Mouse (Mus musculus) liver, adult (tissue): ENCODE data around the gene Hacd3.

Experiments used
- GATA4 ChIP-seq: IDR thresholded peaks from 2 replicates; pipeline ENCODE4 v1.6.1; 2014; ENCODE audit warnings: mild to moderate bottlenecking, low read length; ENCODE audit not compliant: insufficient replicate concordance

The Hacd3 gene

GRCm38 (mm10) chr9:65021887-65022579 is 540 bp upstream of the Hacd3 start:
- no peak for TF ChIP-seq GATA4

GRCm38 (mm10) chr9:65020128-65020527 is 1.4 kb downstream of the Hacd3 start:
- TF ChIP-seq GATA4, result no peak

GRCm38 (mm10) chr9:65019146-65019545 is 2.3 kb downstream of the Hacd3 start:
- no peak for TF ChIP-seq GATA4

DNA sequence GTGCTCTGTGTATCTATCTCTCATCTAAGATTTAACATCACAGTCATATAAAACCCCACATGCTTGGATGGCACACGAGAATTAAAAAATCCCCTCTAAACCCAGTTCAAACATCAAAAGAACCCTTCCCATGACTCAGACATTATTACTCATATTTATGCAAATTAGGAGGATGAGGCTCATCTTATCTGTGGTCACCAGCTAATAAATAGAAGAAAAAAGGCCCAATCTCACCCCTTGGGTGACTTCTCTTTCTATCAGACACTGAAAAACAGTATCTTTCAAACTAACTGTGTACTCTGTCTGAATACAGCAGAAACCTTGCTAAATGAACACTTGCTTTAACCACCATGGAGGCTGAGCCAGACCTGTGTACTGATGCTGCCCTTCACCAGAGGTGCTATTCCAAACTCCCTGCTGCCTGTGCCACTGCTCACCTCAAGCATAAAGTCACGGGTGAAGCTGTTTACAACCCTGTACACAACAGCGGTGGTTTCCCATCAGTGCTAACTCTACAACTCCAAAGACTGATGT is 2.8 kb downstream of the Hacd3 start:
- no peak for TF ChIP-seq GATA4

GRCm38 (mm10) chr9:65017896-65018295 is 3.6 kb downstream of the Hacd3 start:
- no peak for TF ChIP-seq GATA4

- no peak for TF ChIP-seq GATA4
These were observed 4.3 kb downstream of the Hacd3 start for GRCm38 (mm10) chr9:65016978-65017827.

DNA sequence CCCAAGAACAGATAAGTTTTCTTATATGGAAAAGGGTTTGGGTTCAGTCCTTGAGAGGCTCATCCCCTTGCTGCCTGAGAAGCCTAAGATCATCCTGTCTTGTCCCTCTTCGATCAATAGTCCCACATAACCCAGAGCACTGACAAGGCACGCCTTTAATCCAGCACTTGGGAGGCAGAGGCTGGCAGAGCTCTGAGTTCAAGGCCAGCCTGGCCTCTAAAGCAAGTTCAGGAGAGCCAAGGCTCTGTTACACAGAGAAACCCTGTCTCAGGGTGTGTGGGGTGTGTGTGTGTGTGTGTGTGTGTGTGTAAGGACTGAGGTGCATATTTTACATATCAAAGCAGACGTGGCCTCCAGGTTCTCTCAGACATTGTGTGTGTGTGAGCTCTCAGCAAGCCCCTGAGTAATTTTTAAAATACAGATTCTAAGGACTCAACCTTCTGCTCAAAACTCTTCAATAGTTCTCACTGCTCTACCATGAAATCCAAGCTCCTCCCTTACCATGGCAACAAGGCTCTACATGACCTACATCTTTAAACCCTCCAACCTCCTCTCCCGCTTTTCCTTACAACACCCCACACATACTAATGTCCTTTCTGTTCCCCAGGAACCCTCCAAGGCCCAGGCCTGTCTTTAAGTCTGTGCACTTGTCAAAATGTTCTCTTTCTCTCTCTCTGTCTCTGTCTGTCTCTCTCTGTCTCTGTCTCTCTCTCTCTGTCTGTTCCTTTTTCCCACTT is 5.1 kb downstream of the Hacd3 start:
- no peak for TF ChIP-seq GATA4

DNA sequence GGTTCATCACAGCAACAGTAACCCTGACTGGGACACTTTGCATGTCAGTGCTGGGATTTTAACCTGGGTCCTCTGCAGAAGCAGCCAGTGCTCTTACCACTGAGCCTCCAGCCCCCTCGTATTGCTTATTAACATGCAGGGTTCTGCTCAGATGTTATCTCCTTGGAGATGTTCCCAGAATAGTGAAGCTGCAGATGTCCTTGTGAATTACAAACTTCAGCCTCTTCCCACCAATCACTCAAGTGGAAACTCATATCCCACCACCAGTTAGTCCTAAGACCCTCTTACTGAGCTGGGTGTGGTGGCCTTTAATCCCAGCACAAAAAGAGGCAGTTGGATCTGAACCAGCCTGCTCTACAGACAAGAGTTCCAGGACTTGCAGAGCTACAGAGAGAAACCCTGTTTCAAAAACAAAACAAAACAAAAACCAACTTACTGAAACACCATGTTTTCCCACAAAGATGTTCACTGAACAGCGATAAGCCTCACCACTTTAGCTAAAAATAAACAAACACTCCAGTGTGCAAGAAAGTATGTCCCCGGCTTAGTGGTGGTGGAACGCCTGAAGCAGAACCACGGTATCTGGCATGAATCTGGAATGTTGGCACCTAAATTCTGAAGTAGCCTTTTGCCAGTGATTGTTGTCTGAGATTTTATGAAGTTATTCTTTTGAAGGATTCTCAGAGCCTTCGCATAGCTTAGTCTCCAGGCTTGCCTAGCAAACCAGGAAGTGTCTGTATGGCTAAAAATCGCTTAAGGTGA is 5.9 kb downstream of the Hacd3 start:
- TF ChIP-seq GATA4, result no peak

- no peak for TF ChIP-seq GATA4
These were observed 10.2 kb downstream of the Hacd3 start for GRCm38 (mm10) chr9:65011304-65011703.

DNA sequence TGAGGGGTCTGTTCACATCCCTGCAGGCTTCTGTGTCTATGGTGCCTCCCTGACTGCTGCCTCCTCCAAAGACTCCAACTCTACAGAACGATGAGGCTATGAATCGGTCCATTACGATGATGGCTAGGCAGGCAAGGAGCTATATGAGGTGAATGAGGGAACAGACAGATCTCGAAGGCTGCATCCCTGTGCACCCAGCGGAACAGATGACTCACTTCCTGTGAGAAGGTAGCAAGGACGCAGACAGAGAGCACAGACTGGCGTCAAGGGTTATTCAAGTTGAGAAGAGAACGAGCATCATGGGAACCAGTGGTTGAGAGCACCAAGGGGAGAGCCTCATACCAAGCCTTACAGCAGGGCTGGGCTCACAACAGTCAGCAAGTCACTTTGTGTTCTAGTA is 10.9 kb downstream of the Hacd3 start:
- no peak for TF ChIP-seq GATA4

- TF ChIP-seq GATA4, result no peak
These were observed 15.8 kb downstream of the Hacd3 start for GRCm38 (mm10) chr9:65005737-65006136.

- no peak for TF ChIP-seq GATA4
These were observed 20.0 kb downstream of the Hacd3 start for GRCm38 (mm10) chr9:65001481-65001880.

DNA sequence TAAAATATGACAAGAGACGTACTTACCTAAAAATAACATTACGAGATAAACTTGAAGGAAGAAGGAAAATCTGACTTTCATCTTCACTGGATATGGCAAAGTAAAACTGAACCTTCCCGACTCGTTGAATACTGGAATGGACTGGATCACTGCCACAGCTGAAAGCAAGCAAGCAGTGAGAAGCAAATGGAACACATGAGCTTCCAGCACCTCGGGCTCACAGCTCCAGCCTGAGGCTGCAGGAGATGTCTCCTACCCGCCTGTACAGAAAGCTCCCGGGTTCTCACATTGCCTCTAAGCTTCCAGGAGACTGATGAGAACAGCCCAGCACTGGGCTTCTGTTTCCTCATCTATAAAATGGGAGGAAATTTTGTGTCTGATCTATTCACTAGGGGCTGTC is 31.2 kb downstream of the Hacd3 start:
- no peak for TF ChIP-seq GATA4

- TF ChIP-seq GATA4, result no peak
These were observed 33.0 kb downstream of the Hacd3 start for GRCm38 (mm10) chr9:64988443-64988842.

DNA sequence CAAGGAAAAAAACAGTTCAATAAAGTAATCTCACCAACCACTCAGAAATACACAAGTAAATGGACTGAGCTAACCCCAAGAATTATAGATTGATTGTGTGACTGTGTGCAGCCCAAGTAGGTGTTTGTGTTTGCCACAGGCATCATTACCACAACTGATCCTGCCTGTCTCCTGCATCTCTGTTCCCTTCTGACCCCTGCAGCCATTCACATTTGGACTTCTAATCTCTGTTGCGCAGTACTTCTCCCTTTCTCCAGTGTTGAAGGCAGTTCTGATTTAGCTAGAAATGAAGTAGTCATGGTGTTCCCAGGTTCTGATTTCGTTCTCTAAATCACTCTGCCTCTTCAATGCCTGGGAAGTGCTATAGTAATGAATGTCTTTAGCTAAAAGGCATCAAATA is 33.8 kb downstream of the Hacd3 start:
- no peak for TF ChIP-seq GATA4

DNA sequence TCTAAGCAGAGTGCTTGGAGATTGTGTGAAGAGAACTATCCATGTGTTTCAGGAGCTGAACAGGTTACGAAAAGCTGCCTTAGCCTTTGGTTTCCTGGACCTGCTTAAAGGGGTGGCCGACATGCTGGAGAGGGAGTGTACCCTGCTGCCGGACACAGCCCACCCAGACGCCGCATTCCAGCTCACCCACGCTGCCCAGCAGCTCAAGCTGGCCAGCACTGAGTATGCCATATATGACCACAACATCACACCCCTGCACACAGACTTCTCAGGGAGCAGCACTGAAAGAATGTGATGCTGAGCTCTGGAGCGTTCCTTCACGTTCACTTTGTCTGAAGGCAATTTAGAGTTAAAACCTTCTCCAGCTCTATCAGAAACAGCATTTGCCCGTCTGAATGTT is 35.7 kb downstream of the Hacd3 start:
- no peak for TF ChIP-seq GATA4
